Mouse (Mus musculus): ENCODE measurements around the gene Dctn2.

DNA sequence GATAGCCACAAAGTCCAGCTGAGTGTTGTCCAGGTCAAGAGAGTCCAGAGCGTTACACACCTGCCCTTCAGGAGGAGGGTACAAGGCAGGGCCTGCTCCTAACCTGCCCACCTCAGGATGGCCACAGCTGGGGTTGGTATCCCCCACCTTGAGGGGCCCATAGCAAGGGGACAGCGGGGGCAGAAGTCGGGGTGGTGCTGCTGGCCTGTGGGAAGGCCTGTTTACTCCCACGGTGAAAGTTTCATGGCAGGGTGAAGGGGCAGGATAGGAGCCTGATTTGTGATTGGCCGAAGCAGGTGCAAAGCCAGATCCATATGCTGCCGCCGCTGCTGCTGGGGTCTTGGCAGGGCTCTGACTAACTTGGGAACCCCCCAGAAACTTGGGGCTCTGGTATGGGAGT is 64.0 kb downstream of the Dctn2 start:
- no peak for TF ChIP-seq POLR2A (IDR thresholded peaks at IDR 0.05; ENCODE audit: low read depth, low read length)
- no peak for TF ChIP-seq CTCF (IDR thresholded peaks at IDR 0.05; ENCODE audit: extremely low read depth, insufficient read depth, insufficient read length, insufficient replicate concordance)

All from spleen, adult 2 months (tissue).